Mouse (Mus musculus): ENCODE data around the gene Aff3.

- no peak for TF ChIP-seq CTCF (IDR thresholded peaks at IDR 0.05; ENCODE audit: low read depth)
- TF ChIP-seq EP300 (IDR thresholded peaks at IDR 0.05; ENCODE audit: low read depth) = no peak
These were observed 152.3 kb downstream of the Aff3 start for GRCm38 (mm10) chr1:38512258-38513081.

Measured in heart, postnatal 0 days (tissue).